Mouse (Mus musculus) thymus, postnatal 10 days (tissue): ENCODE measurements around the gene Fbxo3.
"Not testable (repeated sequence)": the region's sequence is repeated elsewhere in the genome, so short reads cannot be mapped to it uniquely, and the experiment has no call there.

Experiments
- DNase-seq, 2 experiments: peaks; one replicate each; pipeline ENCODE4 v3.0.0; 2021; ENCODE audit warnings: low spot score in 2 of 2

Fbxo3 gene

DNA sequence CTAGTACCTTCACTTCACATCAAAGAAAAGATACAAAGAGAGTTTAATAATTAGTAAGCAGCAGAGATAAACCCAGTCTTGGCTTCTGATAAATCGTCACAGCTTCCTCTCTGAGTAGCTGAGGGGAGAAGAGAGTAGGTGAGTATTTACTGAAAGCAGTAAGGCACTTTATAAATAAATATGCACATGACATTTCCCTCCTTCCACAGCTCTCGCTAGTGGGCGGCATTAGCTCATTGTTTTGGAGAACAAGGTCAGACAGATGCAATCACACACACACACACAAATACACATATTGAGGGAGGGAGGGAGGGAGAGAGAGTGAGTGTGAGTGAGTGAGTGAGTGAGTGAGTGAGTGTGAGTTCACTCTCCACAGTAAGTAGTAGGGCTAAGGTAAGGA lies 8.8 kb downstream of the Fbxo3 start:
- DNase-seq, result no peak

DNA sequence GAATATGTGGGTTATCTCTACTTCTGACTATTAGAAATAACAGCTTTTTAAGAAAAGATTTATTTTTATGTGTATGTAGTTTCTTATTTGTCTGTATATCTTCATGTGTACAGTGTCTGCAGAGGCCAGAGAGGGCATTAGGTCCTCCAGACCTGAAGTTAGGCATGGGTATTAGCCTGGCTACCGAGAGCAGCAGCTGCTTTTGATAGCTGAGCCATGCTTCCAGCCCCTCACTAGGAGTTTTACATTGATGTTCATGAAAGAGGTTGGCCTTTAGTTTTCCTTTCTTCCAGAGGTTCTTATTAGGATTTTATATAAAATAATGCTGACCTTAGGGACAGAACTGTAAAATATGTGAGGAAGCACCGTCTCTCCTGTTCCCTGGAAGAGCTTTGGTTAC lies 10.7 kb downstream of the Fbxo3 start:
- DNase-seq, result no peak

DNA sequence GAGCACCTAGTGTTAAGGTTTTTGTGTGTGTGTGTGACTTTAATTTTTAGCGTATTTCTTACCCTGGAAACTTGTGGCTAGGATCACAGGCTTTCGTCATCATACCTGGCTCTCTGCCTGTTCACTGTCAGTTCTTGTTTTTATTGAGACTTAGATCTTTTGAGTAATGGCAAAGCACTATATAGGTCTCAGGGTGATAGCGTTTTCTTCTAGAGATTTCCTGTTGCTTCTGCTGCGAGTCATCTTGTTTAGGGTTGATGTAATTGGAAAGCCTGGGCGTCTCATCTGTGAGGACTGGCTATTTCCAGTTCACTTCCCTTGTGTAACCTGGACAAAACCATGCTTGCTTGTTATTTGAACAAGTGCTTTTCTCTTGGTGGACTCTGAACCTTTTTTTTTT lies 14.1 kb downstream of the Fbxo3 start:
- DNase-seq, result no peak

DNA sequence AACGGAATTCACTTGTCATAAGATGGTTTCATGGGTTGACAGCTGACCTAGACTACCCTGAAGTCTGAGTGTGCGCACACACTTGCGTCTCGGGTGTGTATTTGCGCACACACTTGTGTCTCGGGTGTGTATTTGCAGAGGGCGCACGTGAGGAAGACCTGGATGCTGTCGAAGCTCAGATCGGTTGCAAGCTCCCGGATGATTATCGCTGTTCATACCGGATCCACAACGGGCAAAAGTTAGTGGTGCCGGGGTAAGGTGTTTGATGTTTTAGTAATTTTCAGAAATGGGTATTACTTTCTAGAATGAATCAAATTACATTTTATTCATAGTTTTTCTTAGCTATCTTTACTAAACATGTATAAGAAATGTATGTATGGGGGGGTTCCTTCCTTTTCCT lies 15.2 kb downstream of the Fbxo3 start:
- no peak for DNase-seq

DNA sequence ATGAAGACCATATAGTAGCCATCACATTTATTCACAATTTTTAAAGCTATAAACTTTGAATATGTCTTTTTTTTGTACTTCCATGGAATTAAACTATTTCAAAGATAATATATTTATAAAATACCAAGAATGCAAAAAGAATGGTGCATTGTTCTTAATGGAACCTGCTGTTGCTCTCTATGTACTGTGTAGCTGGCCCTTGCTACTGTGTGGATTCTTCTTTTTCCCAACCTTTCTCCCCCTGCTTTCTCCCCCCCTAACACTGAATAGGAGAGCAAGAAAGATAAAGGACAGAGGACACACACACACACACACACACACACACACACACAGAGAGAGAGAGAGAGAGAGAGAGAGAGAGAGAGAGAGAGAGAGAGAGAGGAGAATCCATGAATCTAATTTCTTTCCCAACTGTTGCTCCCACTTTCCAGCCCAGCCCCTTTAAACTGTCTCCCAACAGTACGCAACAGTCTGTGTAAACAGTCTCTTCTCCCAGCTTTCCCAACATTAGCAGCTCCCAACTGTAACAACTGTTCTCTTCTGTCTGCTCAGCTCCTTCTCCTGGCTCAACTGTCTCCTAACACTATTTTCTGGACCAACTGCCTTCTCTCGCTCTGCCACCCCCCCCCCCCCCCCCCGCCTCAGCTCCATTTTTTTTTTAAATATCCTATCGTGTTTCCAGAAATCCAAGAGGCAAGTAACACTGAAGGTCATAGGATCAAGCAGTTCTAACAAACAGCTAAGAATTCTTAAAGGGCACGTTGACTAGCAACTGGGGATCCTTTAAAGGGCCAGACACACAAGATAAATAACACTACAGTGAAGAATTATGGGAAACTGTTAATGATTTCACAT lies 16.3 kb downstream of the Fbxo3 start:
- DNase-seq, result no peak

DNA sequence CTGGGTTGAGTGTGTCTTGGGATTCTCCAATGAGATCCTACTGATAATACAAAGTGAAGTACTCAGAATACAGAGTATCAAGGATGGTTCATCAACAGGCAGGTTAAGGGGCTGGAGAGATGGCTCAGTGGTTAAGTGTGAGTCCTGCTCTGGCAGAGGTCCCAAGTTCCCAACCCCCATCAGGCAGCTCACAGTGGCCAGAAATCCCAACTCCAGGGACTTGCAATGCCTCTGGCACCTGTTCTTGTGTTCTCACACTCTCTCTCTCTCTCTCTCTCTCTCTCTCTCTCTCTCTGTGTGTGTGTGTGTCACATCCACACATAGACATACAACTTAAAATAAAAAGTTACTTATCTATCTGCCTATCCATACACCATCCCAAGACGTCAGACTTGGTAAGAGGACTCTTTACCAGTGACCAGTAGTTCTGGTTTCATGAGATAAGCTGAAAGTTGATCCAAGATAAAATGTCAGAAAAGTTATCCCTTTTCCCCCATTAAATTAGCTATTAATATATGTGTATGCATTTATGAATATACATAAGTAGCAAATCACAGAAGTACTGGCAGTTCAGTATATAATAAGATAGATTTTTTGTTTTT lies 17.1 kb downstream of the Fbxo3 start:
- DNase-seq, result no peak

DNA sequence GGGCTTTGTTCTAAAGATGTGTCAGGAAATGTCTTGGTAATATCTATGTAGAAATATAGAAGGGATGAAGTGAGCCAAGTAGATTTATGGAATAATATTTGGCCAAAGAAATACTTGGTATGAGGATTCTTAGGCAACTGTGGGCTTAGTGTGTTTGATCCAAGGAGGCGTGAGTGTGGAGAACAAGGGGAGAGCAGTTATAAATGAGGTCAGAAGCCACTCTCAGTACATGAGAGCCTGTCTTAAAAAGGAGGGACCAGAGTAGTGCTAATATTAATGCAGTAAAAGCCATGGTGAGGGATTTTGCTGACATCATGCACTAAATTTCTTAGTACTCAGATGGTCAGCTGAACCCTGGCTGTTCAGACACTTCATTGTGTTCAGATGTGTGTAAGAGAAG lies 30.9 kb downstream of the Fbxo3 start:
- no peak for DNase-seq

DNA sequence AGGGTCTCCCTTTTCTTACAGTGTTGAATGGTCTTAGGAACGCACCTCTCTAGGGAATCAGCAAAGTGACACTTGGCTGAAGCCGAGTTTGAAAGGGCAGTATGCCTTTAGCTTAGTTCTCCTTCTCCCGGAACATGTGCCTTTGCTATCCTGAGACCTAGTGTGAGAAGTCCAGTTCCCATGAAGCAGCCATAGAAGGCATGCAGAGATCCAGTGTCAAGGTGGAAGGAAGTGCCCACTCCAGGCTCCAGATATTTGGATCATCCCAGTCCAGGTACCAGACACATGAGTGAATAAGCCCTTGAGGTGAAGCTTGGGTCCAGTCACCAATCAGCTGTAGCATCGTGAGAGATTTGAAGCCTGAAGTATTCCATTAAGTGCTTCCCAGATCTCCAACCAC lies 31.4 kb downstream of the Fbxo3 start:
- DNase-seq, result no peak

DNA sequence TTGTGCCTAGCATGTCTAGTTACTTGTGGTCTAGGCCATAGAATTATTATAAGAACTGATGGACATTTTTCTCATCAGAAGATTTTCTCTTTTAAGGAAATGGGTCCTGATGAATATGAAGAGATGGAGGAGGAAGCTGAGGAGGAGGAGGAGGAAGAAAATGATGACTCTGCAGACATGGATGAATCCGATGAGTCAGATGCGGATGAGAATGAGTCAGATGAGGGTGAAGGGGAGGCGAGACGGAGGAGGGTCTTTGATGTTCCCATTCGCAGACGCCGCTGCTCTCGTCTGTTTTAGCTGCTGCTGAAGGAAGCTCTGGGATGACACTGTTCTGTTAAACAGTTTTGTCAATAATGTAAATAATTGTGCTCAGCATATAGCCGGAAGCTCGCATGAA lies 32.3 kb downstream of the Fbxo3 start:
- DNase-seq, result no peak

DNA sequence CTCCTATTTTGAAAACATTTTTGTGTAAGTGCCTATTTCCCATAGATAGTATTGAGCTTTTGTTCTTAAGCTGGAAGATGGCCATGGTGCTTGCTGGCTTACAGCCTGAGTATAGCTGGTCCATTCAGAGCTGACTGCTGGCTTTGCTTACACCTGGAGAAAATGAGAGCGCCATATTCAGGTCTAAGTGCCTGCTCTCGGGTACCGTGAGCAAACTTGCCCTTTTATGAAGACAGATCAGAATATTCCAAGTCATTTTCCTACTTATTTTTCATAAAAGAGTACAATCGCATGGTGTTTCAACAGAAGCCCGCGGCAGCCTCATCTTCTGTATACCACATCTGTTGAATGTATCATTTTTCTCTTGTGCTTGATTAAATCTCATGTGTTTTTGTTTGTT lies 33.5 kb downstream of the Fbxo3 start:
- no peak for DNase-seq

DNA sequence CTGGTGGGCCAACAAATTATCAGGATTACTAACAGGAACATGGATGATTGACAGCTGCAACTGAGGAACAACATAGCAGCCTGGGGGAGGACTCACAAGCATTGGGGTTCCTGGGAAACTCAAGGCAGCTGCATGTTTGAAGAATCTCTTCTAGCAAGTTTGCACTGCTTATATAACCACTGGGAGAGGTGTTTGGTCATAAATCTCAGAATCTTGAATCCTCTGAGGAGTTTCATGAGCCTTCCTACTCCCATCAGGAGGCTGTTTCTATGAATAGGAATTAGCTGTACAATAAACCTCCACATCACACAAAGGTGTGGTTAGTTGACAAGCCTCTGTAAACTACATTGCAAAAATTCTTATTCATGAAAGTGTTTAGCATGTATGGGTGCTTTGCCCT lies 35.1 kb downstream of the Fbxo3 start:
- DNase-seq, result no peak

DNA sequence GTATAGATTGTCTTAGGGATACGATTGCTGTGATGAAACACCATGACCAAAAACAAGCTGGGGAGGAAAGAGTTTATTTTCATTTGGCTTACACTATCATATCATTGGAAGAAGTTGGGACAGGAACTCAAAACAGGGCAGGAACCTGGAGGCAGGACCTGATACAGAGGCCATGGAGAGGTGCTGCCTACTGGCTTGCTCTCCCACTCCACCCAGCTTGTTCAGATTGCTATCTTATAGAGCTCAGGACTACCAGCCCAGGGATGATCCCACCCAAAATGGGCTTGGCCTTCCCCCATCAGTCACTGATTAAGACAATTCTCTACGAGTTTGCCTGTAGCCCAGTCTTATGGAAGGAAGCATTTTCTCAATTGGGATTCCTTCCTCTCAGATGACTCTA lies 36.6 kb downstream of the Fbxo3 start:
- no peak for DNase-seq

DNA sequence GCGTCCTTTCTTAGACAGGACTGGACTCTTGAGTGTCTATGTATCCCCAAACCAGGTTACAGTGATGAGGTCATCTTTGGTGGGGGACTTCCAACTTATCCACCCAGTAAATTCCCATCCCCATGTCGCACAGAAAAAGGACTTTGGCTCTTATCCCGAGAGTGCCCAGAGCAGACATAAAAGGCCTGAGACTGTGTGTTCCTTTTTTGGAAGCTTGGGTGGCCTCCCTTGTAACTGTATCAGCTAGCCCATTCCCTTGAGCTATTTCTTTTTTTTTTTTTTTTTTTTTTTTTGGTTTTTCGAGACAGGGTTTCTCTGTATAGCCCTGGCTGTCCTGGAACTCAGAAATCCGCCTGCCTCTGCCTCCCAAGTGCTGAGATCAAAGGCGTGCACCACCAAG lies 38.0 kb downstream of the Fbxo3 start, which contains the start of gene Gm10912:
TSS of gene Gm10912 (plus strand) at position 301 of the 400 bp plus-strand sequence.
- not testable (repeated sequence) for DNase-seq

DNA sequence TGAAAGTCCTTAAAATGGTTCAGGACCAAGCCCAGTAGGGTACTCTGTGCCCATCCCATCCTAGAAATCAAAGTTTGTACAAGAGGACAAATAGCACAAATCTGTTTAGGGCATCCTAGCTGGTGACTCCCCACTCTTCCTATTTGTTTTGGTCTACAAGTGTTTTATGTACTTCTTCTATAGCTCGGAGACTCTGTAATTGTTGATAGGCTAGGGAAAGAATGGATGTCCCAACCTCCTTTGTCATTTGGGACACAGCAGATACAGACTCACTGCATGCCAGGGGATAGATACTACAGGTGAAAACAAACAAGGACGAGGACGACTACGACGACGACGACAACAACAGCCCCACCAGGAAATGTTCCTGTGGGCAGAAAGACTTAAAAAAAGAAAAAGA lies 40.9 kb downstream of the Fbxo3 start, which contains the start of gene Gm10799:
TSS of gene Gm10799 (minus strand) at position 101 of the 400 bp plus-strand sequence.
- not testable (repeated sequence) for DNase-seq

DNA sequence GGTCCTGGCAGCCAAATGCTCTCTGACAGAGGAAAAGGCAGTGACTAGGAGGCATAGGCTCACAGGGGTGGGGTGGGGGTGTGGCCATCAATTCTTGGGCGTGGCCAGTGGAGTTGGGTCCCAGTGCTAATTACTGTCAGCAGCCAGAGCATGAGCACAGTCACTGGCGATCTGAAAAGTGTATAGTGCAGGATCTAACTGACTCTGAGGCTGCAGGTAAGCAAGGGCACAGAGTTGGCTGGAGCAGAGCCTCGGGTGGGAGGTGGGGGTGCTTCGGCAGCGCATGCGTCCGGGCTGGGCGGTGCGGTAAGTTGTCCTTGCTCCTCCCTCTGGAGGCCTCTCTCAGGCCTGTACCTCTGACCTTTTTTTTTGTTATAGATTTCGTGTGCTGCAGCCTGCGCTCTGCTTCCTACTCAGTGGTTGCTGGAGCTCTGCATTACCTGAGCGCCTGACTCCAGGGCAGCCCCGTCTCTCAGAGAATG lies 42.2 kb downstream of the Fbxo3 start, which contains the start of gene Cd59b:
TSS of gene Cd59b (plus strand) at position 146 of the 482 bp plus-strand sequence.
- DNase-seq, result peak in 1 of 2 experiments; percentile 14

DNA sequence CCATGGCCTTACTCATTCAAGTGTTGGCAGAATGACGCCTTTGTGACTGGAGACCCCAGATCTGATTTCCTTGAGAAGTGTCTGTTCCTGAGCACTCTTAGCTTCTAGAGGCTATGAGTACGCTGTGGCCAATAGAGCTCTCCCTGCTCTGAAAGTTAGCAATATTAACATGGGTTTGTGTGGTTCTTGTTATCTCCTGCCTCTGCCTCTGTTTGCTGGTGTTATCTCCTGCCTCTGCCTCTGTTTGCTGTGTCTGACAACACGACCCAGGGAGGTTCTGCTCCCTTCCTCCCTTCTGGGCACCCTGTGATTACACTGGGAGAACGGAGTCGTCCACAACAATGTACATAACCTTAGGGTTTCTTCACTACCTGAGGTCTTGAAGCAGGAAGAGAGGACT lies 50.8 kb downstream of the Fbxo3 start:
- DNase-seq, result not testable (repeated sequence)

DNA sequence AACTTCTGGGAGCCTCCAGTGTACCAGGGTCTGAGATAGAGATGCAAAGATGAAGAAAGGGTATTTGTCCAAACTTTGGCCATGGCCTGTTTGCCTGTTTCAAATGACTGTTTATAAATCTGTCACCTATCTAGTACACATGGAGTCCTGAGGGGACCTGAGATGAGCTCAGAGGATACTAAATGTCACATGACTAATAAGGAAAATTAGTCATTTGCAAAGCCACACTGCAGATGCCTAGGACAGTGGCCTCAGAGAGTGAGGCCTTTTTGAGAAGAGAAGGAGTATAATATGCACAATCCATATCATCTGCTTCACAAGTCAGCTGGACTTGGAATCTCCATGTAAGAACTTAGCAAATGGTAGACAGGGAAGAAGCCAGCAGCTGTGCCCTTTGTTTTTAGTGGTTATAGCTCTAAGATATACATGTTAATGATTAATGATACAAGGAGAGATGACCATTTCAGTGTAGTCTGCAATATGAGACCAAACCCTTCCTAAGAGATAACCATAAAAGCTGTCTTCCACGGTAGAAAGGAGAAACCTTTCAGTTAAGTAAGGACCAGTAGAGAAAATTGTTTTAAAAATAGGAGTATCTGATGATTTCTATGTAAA lies 54.0 kb downstream of the Fbxo3 start:
- not testable (repeated sequence) for DNase-seq

DNA sequence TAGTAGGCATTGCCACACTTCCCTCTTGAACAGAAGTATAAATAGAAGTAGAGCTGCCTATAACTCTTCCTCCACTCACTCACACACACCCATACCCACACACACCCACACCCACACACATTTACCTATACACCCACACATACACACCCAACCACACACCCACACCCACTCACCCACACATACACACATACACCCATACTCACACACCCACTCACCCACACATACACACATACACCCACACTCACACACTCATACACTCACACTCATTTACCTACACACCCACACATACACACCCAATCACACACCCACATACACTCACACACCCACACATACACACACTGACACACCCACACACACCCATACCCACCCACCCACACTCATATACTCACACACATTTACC lies 55.0 kb downstream of the Fbxo3 start:
- no peak for DNase-seq

DNA sequence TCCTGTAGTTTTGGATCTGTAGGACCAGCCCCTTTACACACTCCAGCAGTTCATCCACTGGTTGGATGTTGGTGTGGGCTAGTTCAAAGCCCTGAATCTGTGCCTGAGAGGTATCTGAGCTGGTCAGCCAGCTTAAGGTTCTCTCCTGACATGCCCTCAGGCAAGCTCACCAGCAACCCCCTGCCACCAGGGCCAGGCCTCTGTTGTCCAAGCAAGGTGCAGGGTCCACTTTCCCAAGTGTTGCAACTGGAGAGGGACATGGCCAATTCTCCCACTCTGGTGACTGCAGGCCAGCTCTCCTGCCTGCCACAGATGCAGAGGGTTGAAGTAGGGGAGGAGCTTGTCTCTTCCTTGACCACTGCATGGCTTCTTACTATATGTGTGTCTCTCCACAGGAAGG lies 56.5 kb downstream of the Fbxo3 start:
- not testable (repeated sequence) for DNase-seq

DNA sequence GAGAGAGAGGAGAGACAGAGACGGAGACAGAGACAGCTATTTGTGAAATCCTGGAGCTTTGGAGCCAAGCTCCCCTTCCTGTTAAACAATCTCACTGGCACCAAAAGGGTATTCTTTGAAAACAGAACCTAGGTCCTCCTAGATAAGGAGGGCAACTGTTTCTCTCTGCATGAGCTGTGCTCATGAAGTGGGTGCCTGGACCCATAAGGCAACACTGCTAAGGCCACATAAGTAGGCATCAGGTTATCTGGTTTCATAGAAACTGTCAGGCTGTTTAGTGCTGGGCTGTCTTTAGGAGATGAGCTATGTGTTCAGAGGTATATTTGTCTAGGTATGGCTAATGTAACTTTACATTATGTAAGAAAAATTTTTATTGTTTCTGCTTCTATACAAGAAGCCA lies 60.0 kb downstream of the Fbxo3 start:
- not testable (repeated sequence) for DNase-seq

DNA sequence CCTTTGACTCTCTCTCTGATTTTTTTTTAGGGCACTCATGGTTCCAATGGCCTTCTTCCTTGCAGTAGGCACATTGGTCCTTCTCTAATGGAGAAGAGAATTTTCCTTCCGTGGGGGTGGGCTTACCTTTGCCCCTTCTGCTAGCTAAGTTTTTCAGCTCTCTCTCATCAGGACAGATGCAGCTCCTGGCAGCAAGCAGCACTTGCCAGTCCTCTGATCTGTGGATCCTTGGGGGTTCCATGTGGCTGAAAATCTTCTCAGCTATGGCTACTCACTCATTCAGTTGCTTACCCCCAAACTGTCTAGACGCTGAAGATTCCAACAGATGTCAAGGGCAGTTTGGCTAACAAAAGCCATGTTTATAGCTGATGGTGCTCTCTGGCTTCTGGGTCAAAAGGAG lies 65.8 kb downstream of the Fbxo3 start:
- no peak for DNase-seq

DNA sequence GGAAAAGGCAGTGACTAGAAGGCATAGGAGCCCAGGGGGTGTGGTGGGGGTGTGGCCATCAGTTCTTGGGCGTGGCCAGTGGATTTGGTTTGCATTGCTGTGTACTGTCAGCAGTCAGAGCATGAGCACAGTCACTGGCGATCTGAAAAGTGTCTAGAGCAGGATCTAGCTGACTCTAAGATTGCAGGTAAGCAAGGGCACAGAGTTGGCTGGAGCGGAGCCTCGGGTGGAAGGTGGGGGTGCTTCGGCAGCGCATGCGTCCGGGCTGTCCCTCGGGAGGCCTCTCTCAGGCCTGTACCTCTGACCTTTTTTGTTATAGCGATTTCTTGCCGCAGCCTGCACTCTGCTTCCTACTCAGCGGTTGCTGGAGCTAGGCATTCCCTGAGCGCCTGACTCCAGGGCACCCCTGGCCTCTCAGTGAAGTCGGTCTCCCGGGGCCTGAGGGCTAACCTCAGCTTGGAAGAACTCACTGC lies 68.3 kb downstream of the Fbxo3 start, which contains the start of gene Cd59a:
TSS of gene Cd59a (plus strand) at position 61 of the 473 bp plus-strand sequence.
- DNase-seq, result peak in 1 of 2 experiments; percentile 14
